Comparison of ENCODE assay signal across 25 mouse cellular contexts in the genomic region with DNA sequence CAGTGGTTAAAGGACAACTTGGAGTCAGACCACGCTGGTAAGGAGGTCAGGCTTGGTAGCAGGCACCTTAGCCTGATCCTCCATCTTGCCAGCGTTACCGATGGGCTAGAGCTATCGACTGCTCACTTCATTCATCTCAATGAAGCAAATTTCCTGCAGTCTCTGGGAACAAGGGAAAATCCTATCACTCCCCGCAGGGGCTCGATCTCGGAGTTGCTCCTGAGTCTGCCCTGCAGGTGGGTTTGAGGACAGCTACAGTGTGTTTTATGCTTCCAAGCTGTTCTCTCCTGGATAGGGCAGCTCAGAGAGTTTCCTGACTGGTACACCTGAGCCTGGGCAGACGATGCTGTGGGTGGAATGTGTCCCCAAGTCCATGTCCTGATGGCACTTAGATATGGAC. TPM values are rescaled to one million over a fixed set of nuclear protein-coding genes. Genes with fewer than 3 reads are reported as not detected.
DNase-seq lines count a peak whose midpoint lies in the region; ATAC-seq and TF ChIP-seq lines count a peak whose summit lies in the region.
"Had no signal": no experiment of that assay in that cellular context is flagged by ENCODE, and none has a peak within 500 bp of the region (broad histone marks: within the 10 kb centered on the region; RNA-seq: fewer than 3 reads in every experiment).

No protein-coding gene starts in this region.

- no peaks in the 10 kb centered on the region for H3K36me3 ChIP-seq in forebrain, embryonic 11.5 days (ENCODE audit: control insufficient read depth, insufficient read depth, low read length)
- no peaks in the 10 kb centered on the region for H3K36me3 ChIP-seq in forebrain, embryonic 15.5 days
- H3K36me3 ChIP-seq: embryonic facial prominence, embryonic 13.5 days; embryonic facial prominence, embryonic 15.5 days; forebrain, embryonic 10.5 days had no signal

- DNase-seq in forebrain, embryonic 11.5 days (ENCODE audit: low spot score), result peak; percentile 27
- DNase-seq in ES-CJ7 (ENCODE audit: low read depth, low spot score) (peak; percentile 50), ZHBTc4 (ENCODE audit: low read depth, low spot score) (peak; percentile 70)
- DNase-seq in left cerebral cortex, adult 2 months (ENCODE audit: extremely low spot score in 1 of 2, low spot score in 2 of 2), result no peak
- DNase-seq: adrenal gland, adult 2 months; adrenal gland, postnatal 10 days; adrenal gland, postnatal 25 days; B cell, adult 2 months; cerebellum, adult 11 months; cerebellum, adult 18-20 months; cerebellum, adult 8-10 months; cerebellum, adult 9-11 months; cerebellum, postnatal 14 days; cerebellum, postnatal 36 days; embryo, embryonic 11 days had no signal

- no peaks in the 10 kb centered on the region for H3K9me3 ChIP-seq in forebrain, embryonic 11.5 days (ENCODE audit: control insufficient read depth, low read length)
- no peaks in the 10 kb centered on the region for H3K9me3 ChIP-seq in forebrain, embryonic 15.5 days
- H3K9me3 ChIP-seq: embryonic facial prominence, embryonic 13.5 days; embryonic facial prominence, embryonic 15.5 days; forebrain, embryonic 10.5 days; forebrain, embryonic 13.5 days had no signal

- peaks cover 4% of the 10 kb centered on the region; the same call in 1 of the 2 replicates for H3K4me1 ChIP-seq in forebrain, embryonic 11.5 days (replicated peaks; ENCODE audit: control insufficient read depth, insufficient read depth, low read length)
- H3K4me1 ChIP-seq in forebrain, embryonic 15.5 days, result peaks cover 5% of the 10 kb centered on the region; the same call in 1 of the 2 replicates
- H3K4me1 ChIP-seq: embryonic facial prominence, embryonic 13.5 days; embryonic facial prominence, embryonic 15.5 days had no signal

- no peak overlapping the region for H3K9ac ChIP-seq in forebrain, embryonic 11.5 days (ENCODE audit: low read length)
- no peak overlapping the region for H3K9ac ChIP-seq in forebrain, embryonic 15.5 days (replicated peaks)
- H3K9ac ChIP-seq: embryonic facial prominence, embryonic 13.5 days; embryonic facial prominence, embryonic 15.5 days; forebrain, embryonic 13.5 days had no signal

- no peak overlapping the region for H3K4me3 ChIP-seq in forebrain, embryonic 11.5 days (ENCODE audit: low read depth, low read length)
- no peak overlapping the region for H3K4me3 ChIP-seq in forebrain, embryonic 15.5 days
- no peak overlapping the region for H3K4me3 ChIP-seq in left cerebral cortex, adult 2 months
- H3K4me3 ChIP-seq: embryonic facial prominence, embryonic 13.5 days; embryonic facial prominence, embryonic 15.5 days; erythroblast, embryonic 14.5 days; forebrain, embryonic 10.5 days; forebrain, embryonic 13.5 days had no signal

- H3K27me3 ChIP-seq in forebrain, embryonic 11.5 days (ENCODE audit: control insufficient read depth, insufficient read depth, low read length), result no peaks in the 10 kb centered on the region
- no peaks in the 10 kb centered on the region for H3K27me3 ChIP-seq in forebrain, embryonic 15.5 days
- H3K27me3 ChIP-seq: CH12.LX; embryonic facial prominence, embryonic 13.5 days; embryonic facial prominence, embryonic 15.5 days; forebrain, embryonic 13.5 days had no signal

- WGBS in forebrain, embryonic 11.5 days, result 85% methylated on average over 8 of the region's 8 CpGs
- WGBS in forebrain, embryonic 15.5 days, result 84% methylated on average over 8 of the region's 8 CpGs

- no peak for TF ChIP-seq CTCF in left cerebral cortex, adult 2 months (IDR thresholded peaks at IDR 0.05)

- H3K4me2 ChIP-seq in forebrain, embryonic 11.5 days (ENCODE audit: low read depth, low read length, severe bottlenecking), result no peak overlapping the region
- no peak overlapping the region for H3K4me2 ChIP-seq in forebrain, embryonic 15.5 days (replicated peaks)
- H3K4me2 ChIP-seq: embryonic facial prominence, embryonic 13.5 days; embryonic facial prominence, embryonic 15.5 days; forebrain, embryonic 13.5 days had no signal

- no peak overlapping the region for H3K27ac ChIP-seq in forebrain, embryonic 11.5 days (ENCODE audit: low read depth, low read length)
- no peak overlapping the region for H3K27ac ChIP-seq in forebrain, embryonic 15.5 days (replicated peaks)
- no peak overlapping the region for H3K27ac ChIP-seq in left cerebral cortex, adult 2 months
- H3K27ac ChIP-seq: embryonic facial prominence, embryonic 13.5 days; embryonic facial prominence, embryonic 15.5 days; forebrain, embryonic 13.5 days had no signal

- intact Hi-C loops in left cerebral cortex, adult 2 months (cut with DNase I), result no loop called here

- ATAC-seq in forebrain, embryonic 11.5 days (replicated peaks; ENCODE audit: low FRiP score), result no peak
- no peak for ATAC-seq in forebrain, embryonic 15.5 days (replicated peaks)
- ATAC-seq: CD4-positive, CD25-positive, alpha-beta regulatory T cell, adult 4 months; forebrain, embryonic 13.5 days; forebrain, embryonic 16.5 days had no signal

RNA-seq across cellular contexts. Expression of a gene that starts 36.8 kb away (rescaled TPM):
- 0.32 and 0.56 TPM in 2 replicates for polyA plus RNA-seq in forebrain, embryonic 11.5 days (2014; fragmentation: Nextera tagmentation; extraction: Ambion mirVana)
- 0.43 and 0.60 TPM in 2 replicates for polyA plus RNA-seq in forebrain, embryonic 15.5 days (2015; fragmentation: Nextera tagmentation; extraction: Ambion mirVana)
- total RNA-seq in left cerebral cortex, adult 2 months (2021), result 10 to 100 TPM; 79.6 to 93.7 TPM
- polyA plus RNA-seq: CD4-positive, CD25-positive, alpha-beta regulatory T cell, adult 4 months had no signal

RNA-seq across cellular contexts. Expression of a gene that starts 49.2 kb away (rescaled TPM):
- 3.5 and 3.9 TPM in 2 replicates for polyA plus RNA-seq in forebrain, embryonic 11.5 days (2014; fragmentation: Nextera tagmentation; extraction: Ambion mirVana)
- polyA plus RNA-seq in forebrain, embryonic 15.5 days (2015; fragmentation: Nextera tagmentation; extraction: Ambion mirVana), result 1.6 and 1.9 TPM in 2 replicates
- total RNA-seq in left cerebral cortex, adult 2 months (2021), result 1 to 10 TPM in 1 of 2 experiments, under 1 TPM in 1; 0.75 to 1.0 TPM
- total RNA-seq: ES-E14 had no signal

Comparison
In these comparisons a context has a peak if more than half of its experiments do, and no peak if none do; other contexts are left out.
1. DNase-seq: peak in forebrain, embryonic 11.5 days (single experiment), ES-CJ7 (single experiment) and ZHBTc4 (single experiment); none in left cerebral cortex, adult 2 months (0 of 2).